Mouse (Mus musculus) forebrain, embryonic 13.5 days (tissue): ENCODE results near the gene Gphn. TPM values are rescaled to one million over a fixed set of nuclear protein-coding genes. Genes with fewer than 3 reads are reported as not detected.

Source experiments
- ATAC-seq: fragments of 200-750 bp; cut with Nextera tagmentation; 2 replicates; pipeline ENCODE4 v1.8.0; 2017
- H3K27ac ChIP-seq: fragments of 300-500 bp; sonication (generic); 2 replicates; pipeline ENCODE4 v1.5.1; 2015; ENCODE audit warnings: inconsistent platforms, mild to moderate bottlenecking, moderate library complexity
- H3K27me3 ChIP-seq: fragments of 300-500 bp; sonication (generic); 2 replicates; pipeline ENCODE4 v1.6.1; 2015; ENCODE audit warnings: mild to moderate bottlenecking, inconsistent platforms
- H3K36me3 ChIP-seq: fragments of 300-500 bp; sonication (generic); 2 replicates; pipeline ENCODE4 v1.6.1; 2015; ENCODE audit warnings: mild to moderate bottlenecking, inconsistent platforms; ENCODE audit not compliant: poor library complexity, severe bottlenecking
- H3K4me1 ChIP-seq: fragments of 300-500 bp; sonication (generic); 2 replicates; pipeline ENCODE4 v1.6.1; 2015; ENCODE audit warnings: inconsistent platforms
- H3K4me2 ChIP-seq: fragments of 300-500 bp; sonication (generic); 2 replicates; pipeline ENCODE4 v1.6.1; 2015; ENCODE audit warnings: inconsistent platforms, mild to moderate bottlenecking, moderate library complexity
- H3K4me3 ChIP-seq: fragments of 300-500 bp; sonication (generic); 2 replicates; pipeline ENCODE4 v1.5.1; 2015; ENCODE audit warnings: mild to moderate bottlenecking, inconsistent platforms
- H3K9ac ChIP-seq: fragments of 300-500 bp; sonication (generic); 2 replicates; pipeline ENCODE4 v1.6.1; 2015; ENCODE audit warnings: mild to moderate bottlenecking, inconsistent platforms
- H3K9me3 ChIP-seq: fragments of 300-500 bp; sonication (generic); replicated peaks from 2 replicates; pipeline ENCODE4 v1.6.1; 2016; ENCODE audit warnings: inconsistent platforms
- WGBS: fragments of 180-500 bp; shearing (Covaris S2); methylation state at CpG from one replicate; pipeline ENCODE4 v1.1.7; 2015; 5-methylcytosine and 5-hydroxymethylcytosine counted together
- polyA plus RNA-seq: library from polyadenylated mRNA; unstranded; fragments of >200 nt; fragmentation: Nextera tagmentation; extraction: Ambion mirVana; gene quantifications from 2 replicates; pipeline ENCODE4 v1.2.1, GENCODE M21; 2015

Gphn gene
- polyA plus RNA-seq, 1 experiment from 2014 or later: 21.5 TPM

GRCm38 (mm10) chr12:78227021-78227932, 1.1 kb downstream of the Gphn start:
- no peaks in the 10 kb centered on the region for H3K36me3 ChIP-seq
- H3K9me3 ChIP-seq: no peaks in the 10 kb centered on the region
- peak overlapping the region; percentile 93 for H3K9ac ChIP-seq
- H3K27ac ChIP-seq: peak overlapping the region; percentile 98
- H3K4me3 ChIP-seq: peak overlapping the region; percentile 97
- H3K4me1 ChIP-seq: peaks cover 11% of the 10 kb centered on the region
- peak overlapping the region; percentile 77 for H3K4me2 ChIP-seq
- H3K27me3 ChIP-seq: no peaks in the 10 kb centered on the region
- peak; percentile 36 for ATAC-seq
- 1% methylated on average over 34 of the region's 57 CpGs for WGBS

- H3K4me1 ChIP-seq: peaks cover 11% of the 10 kb centered on the region
- H3K4me2 ChIP-seq: peak overlapping the region; percentile 77
- WGBS: 35% methylated on average over 4 of the region's 4 CpGs
- no peaks in the 10 kb centered on the region for H3K36me3 ChIP-seq
- H3K27ac ChIP-seq: no peak overlapping the region
- no peaks in the 10 kb centered on the region for H3K27me3 ChIP-seq
- peak overlapping the region; percentile 93 for H3K9ac ChIP-seq
- H3K4me3 ChIP-seq: peak overlapping the region; percentile 97
- ATAC-seq: no peak
- H3K9me3 ChIP-seq: no peaks in the 10 kb centered on the region
Measured at GRCm38 (mm10) chr12:78228139-78228538, 2.0 kb downstream of the Gphn start.

GRCm38 (mm10) chr12:78232560-78232959, 6.4 kb downstream of the Gphn start:
- Histone ChIP-seq H3K4me2 (no peak overlapping the region), H3K9ac (no peak overlapping the region), H3K9me3 (no peaks in the 10 kb centered on the region), H3K36me3 (no peaks in the 10 kb centered on the region), H3K27me3 (no peaks in the 10 kb centered on the region), H3K4me1 (peaks cover 9% of the 10 kb centered on the region), H3K4me3 (no peak overlapping the region), H3K27ac (no peak overlapping the region)
- no peak for ATAC-seq

- Histone ChIP-seq H3K9ac (no peak overlapping the region), H3K9me3 (no peaks in the 10 kb centered on the region), H3K27ac (no peak overlapping the region), H3K36me3 (no peaks in the 10 kb centered on the region), H3K4me2 (no peak overlapping the region), H3K4me1 (no peaks in the 10 kb centered on the region), H3K4me3 (no peak overlapping the region), H3K27me3 (no peaks in the 10 kb centered on the region)
- ATAC-seq: no peak
- 43% methylated on average over 1 of the region's 1 CpGs for WGBS
Measured at GRCm38 (mm10) chr12:78248366-78248765, 22.2 kb downstream of the Gphn start.

GRCm38 (mm10) chr12:78249151-78249550, 23.0 kb downstream of the Gphn start:
- ATAC-seq: no peak
- no peaks in the 10 kb centered on the region for H3K4me1 ChIP-seq

GRCm38 (mm10) chr12:78277386-78277785, 51.2 kb downstream of the Gphn start:
- H3K4me2 ChIP-seq: no peak overlapping the region
- no peaks in the 10 kb centered on the region; the same call in 1 of the 2 replicates for H3K9me3 ChIP-seq
- H3K4me1 ChIP-seq: no peaks in the 10 kb centered on the region
- no peak overlapping the region for H3K9ac ChIP-seq
- no peak for ATAC-seq
- H3K27ac ChIP-seq: no peak overlapping the region
- H3K27me3 ChIP-seq: no peaks in the 10 kb centered on the region
- no peak overlapping the region for H3K4me3 ChIP-seq
- H3K36me3 ChIP-seq: no peaks in the 10 kb centered on the region
- WGBS: 80% methylated on average over 2 of the region's 2 CpGs

More at GRCm38 (mm10) chr12:78249151-78249550, 23.0 kb downstream of the Gphn start:
- Histone ChIP-seq H3K27me3 (no peaks in the 10 kb centered on the region), H3K9ac (no peak overlapping the region), H3K27ac (no peak overlapping the region), H3K4me2 (no peak overlapping the region), H3K4me3 (no peak overlapping the region), H3K9me3 (no peaks in the 10 kb centered on the region), H3K36me3 (no peaks in the 10 kb centered on the region)

- H3K4me3 ChIP-seq: no peak overlapping the region
- no peaks in the 10 kb centered on the region for H3K36me3 ChIP-seq
- 89% methylated on average over 1 of the region's 1 CpGs for WGBS
- no peak overlapping the region for H3K27ac ChIP-seq
- H3K9ac ChIP-seq: no peak overlapping the region
- H3K27me3 ChIP-seq: no peaks in the 10 kb centered on the region
- no peak for ATAC-seq
- H3K4me2 ChIP-seq: no peak overlapping the region
- H3K4me1 ChIP-seq: no peaks in the 10 kb centered on the region
- H3K9me3 ChIP-seq: no peaks in the 10 kb centered on the region; the same call in 1 of the 2 replicates
Measured at GRCm38 (mm10) chr12:78290384-78290783, 64.2 kb downstream of the Gphn start.

- H3K27ac ChIP-seq: no peak overlapping the region
- no peak overlapping the region for H3K4me3 ChIP-seq
- H3K9me3 ChIP-seq: no peaks in the 10 kb centered on the region
- no peaks in the 10 kb centered on the region for H3K27me3 ChIP-seq
- H3K36me3 ChIP-seq: no peaks in the 10 kb centered on the region
- no peak overlapping the region for H3K4me2 ChIP-seq
- WGBS: 93% methylated on average over 1 of the region's 1 CpGs
- H3K9ac ChIP-seq: no peak overlapping the region
- no peaks in the 10 kb centered on the region for H3K4me1 ChIP-seq
- no peak for ATAC-seq
Measured at GRCm38 (mm10) chr12:78298824-78299398, 72.7 kb downstream of the Gphn start.

GRCm38 (mm10) chr12:78315106-78315505, 88.9 kb downstream of the Gphn start:
- no peak overlapping the region for H3K9ac ChIP-seq
- H3K27me3 ChIP-seq: no peaks in the 10 kb centered on the region
- no peak overlapping the region for H3K4me2 ChIP-seq
- no peak for ATAC-seq
- H3K27ac ChIP-seq: no peak overlapping the region
- no peak overlapping the region for H3K4me3 ChIP-seq
- 0 out of 2 replicates have a peak, but pooled peaks cover 5% of the 10 kb centered on the region for H3K36me3 ChIP-seq
- H3K9me3 ChIP-seq: no peaks in the 10 kb centered on the region
- H3K4me1 ChIP-seq: no peaks in the 10 kb centered on the region

- Histone ChIP-seq H3K4me3 (no peak overlapping the region), H3K27me3 (no peaks in the 10 kb centered on the region), H3K4me1 (no peaks in the 10 kb centered on the region), H3K27ac (no peak overlapping the region), H3K4me2 (no peak overlapping the region), H3K9ac (no peak overlapping the region), H3K9me3 (no peaks in the 10 kb centered on the region), H3K36me3 (no peaks in the 10 kb centered on the region)
- 92% methylated on average over 4 of the region's 4 CpGs for WGBS
- ATAC-seq: no peak
Measured at GRCm38 (mm10) chr12:78327946-78328345, 101.8 kb downstream of the Gphn start.

GRCm38 (mm10) chr12:78332107-78332506, 105.9 kb downstream of the Gphn start:
- no peak overlapping the region for H3K9ac ChIP-seq
- H3K36me3 ChIP-seq: no peaks in the 10 kb centered on the region
- WGBS: 74% methylated on average over 3 of the region's 3 CpGs
- no peak overlapping the region for H3K27ac ChIP-seq
- H3K4me3 ChIP-seq: no peak overlapping the region
- ATAC-seq: peak; percentile 77
- H3K27me3 ChIP-seq: no peaks in the 10 kb centered on the region
- no peak overlapping the region for H3K4me2 ChIP-seq
- H3K4me1 ChIP-seq: no peaks in the 10 kb centered on the region
- no peaks in the 10 kb centered on the region for H3K9me3 ChIP-seq

GRCm38 (mm10) chr12:78356472-78356871, 130.3 kb downstream of the Gphn start:
- H3K9me3 ChIP-seq: no peaks in the 10 kb centered on the region
- no peak for ATAC-seq
- H3K4me1 ChIP-seq: no peaks in the 10 kb centered on the region
- no peak overlapping the region for H3K4me3 ChIP-seq
- no peak overlapping the region for H3K9ac ChIP-seq
- 92% methylated on average over 2 of the region's 2 CpGs for WGBS
- no peaks in the 10 kb centered on the region for H3K27me3 ChIP-seq
- no peaks in the 10 kb centered on the region for H3K36me3 ChIP-seq
- no peak overlapping the region for H3K27ac ChIP-seq
- no peak overlapping the region for H3K4me2 ChIP-seq
